Mouse (Mus musculus) hematopoietic stem cell, adult 5-6 weeks (primary cell): ENCODE data around the gene Patl1. TPM values are rescaled to one million over a fixed set of nuclear protein-coding genes. Genes with fewer than 3 reads are reported as not detected.
"Not testable (repeated sequence)": the region's sequence is repeated elsewhere in the genome, so short reads cannot be mapped to it uniquely, and the experiment has no call there.

Source experiments
- ATAC-seq, 2 experiments: fragments of 125-278 bp in 1 of 2; replicated peaks in 1 of 2; 2 replicates each; pipeline ENCODE4 v1.8.0; 2016 to 2017; ENCODE audit warnings: inconsistent platforms in 2 of 2, mild to moderate bottlenecking in 2 of 2, moderate number of reproducible peaks in 2 of 2, low read depth in 1 of 2, moderate TSS enrichment in 1 of 2; ENCODE audit not compliant: low FRiP score in 2 of 2, poor library complexity in 2 of 2, severe bottlenecking in 2 of 2, insufficient read depth in 1 of 2, low TSS enrichment in 1 of 2
- total RNA-seq: library from RNA; stranded (forward); fragments of 172-1452, 232-1000 nt; gene quantifications from 2 replicates; pipeline ENCODE4 v1.2.3, GENCODE M21; 2017

Patl1 gene
- total RNA-seq, 1 experiment from 2014 or later, result 14.8 TPM

- ATAC-seq, result no peak
These were observed 45.6 kb downstream of the Patl1 start for GRCm38 (mm10) chr19:11957846-11958245.

GRCm38 (mm10) chr19:11964266-11964665, 52.1 kb downstream of the Patl1 start:
- ATAC-seq, result no peak

GRCm38 (mm10) chr19:11965023-11965942, 53.1 kb downstream of the Patl1 start, which contains the start of gene Osbp:
Gene Osbp, plus strand, starts transcription at chr19:11965941.
- peak; percentile 91 to 96 for ATAC-seq

GRCm38 (mm10) chr19:11966201-11966636, 54.0 kb downstream of the Patl1 start:
- ATAC-seq, result no peak

- no peak for ATAC-seq
These were observed 57.2 kb downstream of the Patl1 start for GRCm38 (mm10) chr19:11969155-11970050.

- ATAC-seq, result peak; percentile 66 to 79; a peak in 3 of 4 replicates
These were observed 61.5 kb downstream of the Patl1 start for GRCm38 (mm10) chr19:11973511-11974222.

GRCm38 (mm10) chr19:11974223-11974540, 62.0 kb downstream of the Patl1 start:
- ATAC-seq, result no peak

GRCm38 (mm10) chr19:11975683-11976082, 63.5 kb downstream of the Patl1 start:
- ATAC-seq, result no peak

GRCm38 (mm10) chr19:11977363-11977762, 65.2 kb downstream of the Patl1 start:
- no peak for ATAC-seq

- no peak for ATAC-seq
These were observed 68.3 kb downstream of the Patl1 start for GRCm38 (mm10) chr19:11980471-11980870.

GRCm38 (mm10) chr19:11984614-11985013, 72.4 kb downstream of the Patl1 start:
- ATAC-seq, result not testable (repeated sequence)

- no peak for ATAC-seq
These were observed 75.6 kb downstream of the Patl1 start for GRCm38 (mm10) chr19:11987841-11988240.

GRCm38 (mm10) chr19:11989334-11989733, 77.1 kb downstream of the Patl1 start:
- no peak for ATAC-seq

- no peak for ATAC-seq
These were observed 79.8 kb downstream of the Patl1 start for GRCm38 (mm10) chr19:11992034-11992433.

- ATAC-seq, result no peak
These were observed 80.3 kb downstream of the Patl1 start for GRCm38 (mm10) chr19:11992441-11993029.
